Mouse (Mus musculus): ENCODE results near the gene Gm32742. TPM values are rescaled to one million over a fixed set of nuclear protein-coding genes. Genes with fewer than 3 reads are reported as not detected.

Gene Gm32742
- polyA plus RNA-seq, 1 experiment from 2014 or later = not detected

GRCm38 (mm10) chr9:51101756-51102425 lies 63.4 kb downstream of the Gm32742 start, which contains the start of gene 4833427G06Rik:
Gene 4833427G06Rik, minus strand, starts transcription at chr9:51102078.
- 0 out of 2 replicates have a peak within 1 kb of the TSS, but pooled peaks have one; percentile 46 for H3K4me3 ChIP-seq (ENCODE audit: low read depth, low read length)
- H3K27me3 ChIP-seq (replicated peaks; ENCODE audit: control insufficient read depth, insufficient read depth, low read length) = no peaks in the 10 kb centered on the region; the same call in 1 of the 2 replicates
- no peaks in the 10 kb centered on the region for H3K9me3 ChIP-seq (replicated peaks; ENCODE audit: control insufficient read depth, low read length)
- 7% methylated on average over 27 of the region's 27 CpGs for WGBS
- peak; percentile 84 for DNase-seq (ENCODE audit: low spot score)
- H3K27ac ChIP-seq (ENCODE audit: low read depth, low read length) = no peak within 1 kb of the TSS
- 0 out of 2 replicates have a peak, but pooled peaks cover 3% of the 10 kb centered on the region for H3K4me1 ChIP-seq (ENCODE audit: control insufficient read depth, insufficient read depth, low read length)
- H3K36me3 ChIP-seq (ENCODE audit: control insufficient read depth, insufficient read depth, low read length) = no peaks in the 10 kb centered on the region
- peak; percentile 89 for ATAC-seq
- H3K4me2 ChIP-seq (ENCODE audit: low read length) = peak within 1 kb of the TSS; percentile 99
- H3K9ac ChIP-seq (ENCODE audit: low read length) = 0 out of 2 replicates have a peak within 1 kb of the TSS, but pooled peaks have one; percentile 13

- ATAC-seq (no peak), DNase-seq (ENCODE audit: low spot score) (no peak)
- Histone ChIP-seq H3K36me3 (ENCODE audit: control insufficient read depth, insufficient read depth, low read length) (no peaks in the 10 kb centered on the region), H3K4me1 (ENCODE audit: control insufficient read depth, insufficient read depth, low read length) (no peaks in the 10 kb centered on the region), H3K9me3 (replicated peaks; ENCODE audit: control insufficient read depth, low read length) (no peaks in the 10 kb centered on the region), H3K4me2 (ENCODE audit: low read length) (no peak overlapping the region), H3K4me3 (ENCODE audit: low read depth, low read length) (no peak overlapping the region), H3K9ac (ENCODE audit: low read length) (no peak overlapping the region), H3K27me3 (replicated peaks; ENCODE audit: control insufficient read depth, insufficient read depth, low read length) (no peaks in the 10 kb centered on the region), H3K27ac (ENCODE audit: low read depth, low read length) (no peak overlapping the region)
- 49% methylated on average over 2 of the region's 2 CpGs for WGBS
These were observed 69.0 kb downstream of the Gm32742 start for GRCm38 (mm10) chr9:51096306-51096705.

GRCm38 (mm10) chr9:51093697-51094096 lies 71.6 kb downstream of the Gm32742 start:
- no peaks in the 10 kb centered on the region for H3K9me3 ChIP-seq (replicated peaks; ENCODE audit: control insufficient read depth, low read length)
- H3K4me3 ChIP-seq (ENCODE audit: low read depth, low read length) = no peak overlapping the region
- 86% methylated on average over 5 of the region's 5 CpGs for WGBS
- H3K27ac ChIP-seq (ENCODE audit: low read depth, low read length) = no peak overlapping the region
- no peak overlapping the region for H3K9ac ChIP-seq (ENCODE audit: low read length)
- no peaks in the 10 kb centered on the region for H3K27me3 ChIP-seq (replicated peaks; ENCODE audit: control insufficient read depth, insufficient read depth, low read length)
- ATAC-seq (no peak), DNase-seq (ENCODE audit: low spot score) (no peak)
- H3K36me3 ChIP-seq (ENCODE audit: control insufficient read depth, insufficient read depth, low read length) = no peaks in the 10 kb centered on the region
- H3K4me1 ChIP-seq (ENCODE audit: control insufficient read depth, insufficient read depth, low read length) = no peaks in the 10 kb centered on the region
- H3K4me2 ChIP-seq (ENCODE audit: low read length) = no peak overlapping the region

- Histone ChIP-seq H3K4me1 (ENCODE audit: control insufficient read depth, insufficient read depth, low read length) (peaks cover under 1% of the 10 kb centered on the region), H3K36me3 (ENCODE audit: control insufficient read depth, insufficient read depth, low read length) (no peaks in the 10 kb centered on the region), H3K9ac (ENCODE audit: low read length) (no peak overlapping the region), H3K9me3 (replicated peaks; ENCODE audit: control insufficient read depth, low read length) (no peaks in the 10 kb centered on the region), H3K27me3 (replicated peaks; ENCODE audit: control insufficient read depth, insufficient read depth, low read length) (no peaks in the 10 kb centered on the region), H3K27ac (ENCODE audit: low read depth, low read length) (no peak overlapping the region), H3K4me2 (ENCODE audit: low read length) (no peak overlapping the region), H3K4me3 (ENCODE audit: low read depth, low read length) (no peak overlapping the region)
- ATAC-seq (no peak), DNase-seq (ENCODE audit: low spot score) (no peak)
- 87% methylated on average over 5 of the region's 5 CpGs for WGBS
These were observed 83.7 kb downstream of the Gm32742 start for GRCm38 (mm10) chr9:51081614-51082013.

MicroRNAs within 50 kb of the gene (microRNA counts, 519-probe panel; counts per million panel counts)
- not detected for microRNA mmu-miR-34b-3p
- microRNA mmu-miR-34b-5p = 1,962 counts per million, percentile 6 among the panel's probes with 10 or more counts
- not detected for microRNA mmu-miR-34c

Small RNAs within 50 kb of the gene (microRNA-seq; reads per million reads assigned to microRNA genes)
- gene Mir34b (24.9 reads per million, percentile 40 among the genes with 10 or more reads in this experiment), gene Mir34c (1,082 reads per million, percentile 81 among the genes with 10 or more reads in this experiment)

Other genes with a start within 250 kb of the Gm32742 start
- gene Sik2, start 156.4 kb downstream of the Gm32742 start, polyA plus RNA-seq (2014; fragmentation: Nextera tagmentation; extraction: Ambion mirVana) = 12.6 and 14.3 TPM in 2 replicates
- not detected in 2 replicates for gene Btg4, start 104.6 kb downstream of the Gm32742 start, polyA plus RNA-seq (2014; fragmentation: Nextera tagmentation; extraction: Ambion mirVana)
- 1.7 and 2.1 TPM in 2 replicates for gene Layn, start 88.4 kb downstream of the Gm32742 start, polyA plus RNA-seq (2014; fragmentation: Nextera tagmentation; extraction: Ambion mirVana)
- 1.2 TPM in 2 replicates for gene 4833427G06Rik, start 63.4 kb downstream of the Gm32742 start, polyA plus RNA-seq (2014; fragmentation: Nextera tagmentation; extraction: Ambion mirVana)
- gene Pou2af1, start 48.2 kb upstream of the Gm32742 start, polyA plus RNA-seq (2014; fragmentation: Nextera tagmentation; extraction: Ambion mirVana) = 0.09 and 0.11 TPM in 2 replicates
- 0.80 and 1.7 TPM in 2 replicates for gene Colca2, start 113.1 kb upstream of the Gm32742 start, polyA plus RNA-seq (2014; fragmentation: Nextera tagmentation; extraction: Ambion mirVana)
- not detected in 2 replicates for gene 1810046K07Rik, start 163.4 kb upstream of the Gm32742 start, polyA plus RNA-seq (2014; fragmentation: Nextera tagmentation; extraction: Ambion mirVana)